Mouse (Mus musculus): ENCODE measurements at regions not wholly inside any gene's neighbourhood (a gene's known extent, or its start where the extent isn't known, plus 50 kb on each side); places are given as distances from the start of the nearest gene placed in this dataset.

GRCm38 (mm10) chr2:159950369-159950768 lies 383.6 kb downstream of the Gm826 start:
- TF ChIP-seq CTCF (IDR thresholded peaks at IDR 0.05; ENCODE audit: low read depth) = no peak
- DNase-seq (ENCODE audit: low spot score) = no peak
- Histone ChIP-seq H3K9ac (ENCODE audit: low read depth, low read length) (no peak overlapping the region), H3K27ac (no peak overlapping the region), H3K27me3 (ENCODE audit: insufficient read depth, low read length) (no peaks in the 10 kb centered on the region), H3K4me2 (ENCODE audit: low read length) (no peak overlapping the region), H3K9me3 (replicated peaks; ENCODE audit: low read length) (no peaks in the 10 kb centered on the region), H3K36me3 (ENCODE audit: insufficient read depth, low read length) (no peaks in the 10 kb centered on the region), H3K4me1 (replicated peaks; ENCODE audit: insufficient read depth, low read length) (no peaks in the 10 kb centered on the region), H3K4me3 (replicated peaks; ENCODE audit: low read depth, low read length) (no peak overlapping the region)
- WGBS = 71% methylated on average over 1 of the region's 1 CpGs
- no peak for ATAC-seq (replicated peaks; ENCODE audit: low FRiP score, low read depth)

- Histone ChIP-seq H3K4me3 (replicated peaks; ENCODE audit: low read depth, low read length) (no peak overlapping the region), H3K27me3 (ENCODE audit: insufficient read depth, low read length) (no peaks in the 10 kb centered on the region), H3K36me3 (ENCODE audit: insufficient read depth, low read length) (no peaks in the 10 kb centered on the region), H3K4me2 (ENCODE audit: low read length) (no peak overlapping the region), H3K9ac (ENCODE audit: low read depth, low read length) (no peak overlapping the region), H3K9me3 (replicated peaks; ENCODE audit: low read length) (no peaks in the 10 kb centered on the region), H3K27ac (no peak overlapping the region), H3K4me1 (replicated peaks; ENCODE audit: insufficient read depth, low read length) (no peaks in the 10 kb centered on the region)
- DNase-seq (ENCODE audit: low spot score) (no peak), ATAC-seq (replicated peaks; ENCODE audit: low FRiP score, low read depth) (no peak)
- no peak for TF ChIP-seq CTCF (IDR thresholded peaks at IDR 0.05; ENCODE audit: low read depth)
- WGBS = 87% methylated on average over 4 of the region's 4 CpGs
These were observed 384.9 kb downstream of the Gm826 start for GRCm38 (mm10) chr2:159949046-159949445.

GRCm38 (mm10) chr2:159930744-159931143 lies 403.2 kb downstream of the Gm826 start:
- no peaks in the 10 kb centered on the region for H3K4me1 ChIP-seq (replicated peaks; ENCODE audit: insufficient read depth, low read length)

GRCm38 (mm10) chr2:159889701-159890100 lies 444.3 kb downstream of the Gm826 start:
- Histone ChIP-seq H3K9me3 (replicated peaks; ENCODE audit: low read length) (no peaks in the 10 kb centered on the region), H3K4me1 (replicated peaks; ENCODE audit: insufficient read depth, low read length) (no peaks in the 10 kb centered on the region), H3K9ac (ENCODE audit: low read depth, low read length) (no peak overlapping the region), H3K27ac (no peak overlapping the region), H3K36me3 (ENCODE audit: insufficient read depth, low read length) (no peaks in the 10 kb centered on the region), H3K4me2 (ENCODE audit: low read length) (no peak overlapping the region), H3K27me3 (ENCODE audit: insufficient read depth, low read length) (no peaks in the 10 kb centered on the region), H3K4me3 (replicated peaks; ENCODE audit: low read depth, low read length) (no peak overlapping the region)
- ATAC-seq (replicated peaks; ENCODE audit: low FRiP score, low read depth) (no peak), DNase-seq (ENCODE audit: low spot score) (peak; percentile 12)
- no peak for TF ChIP-seq CTCF (IDR thresholded peaks at IDR 0.05; ENCODE audit: low read depth)
- WGBS = 38% methylated on average over 2 of the region's 2 CpGs

More at GRCm38 (mm10) chr2:159930744-159931143, 403.2 kb downstream of the Gm826 start:
- Histone ChIP-seq H3K4me2 (ENCODE audit: low read length) (no peak overlapping the region), H3K27me3 (ENCODE audit: insufficient read depth, low read length) (no peaks in the 10 kb centered on the region), H3K9ac (ENCODE audit: low read depth, low read length) (no peak overlapping the region), H3K27ac (no peak overlapping the region), H3K4me3 (replicated peaks; ENCODE audit: low read depth, low read length) (no peak overlapping the region), H3K9me3 (replicated peaks; ENCODE audit: low read length) (no peaks in the 10 kb centered on the region), H3K36me3 (ENCODE audit: insufficient read depth, low read length) (no peaks in the 10 kb centered on the region)
- 69% methylated on average over 2 of the region's 2 CpGs for WGBS
- no peak for DNase-seq (ENCODE audit: low spot score)
- no peak for TF ChIP-seq CTCF (IDR thresholded peaks at IDR 0.05; ENCODE audit: low read depth)
- ATAC-seq (replicated peaks; ENCODE audit: low FRiP score, low read depth) = no peak

- DNase-seq (ENCODE audit: low spot score) (no peak), ATAC-seq (replicated peaks; ENCODE audit: low FRiP score, low read depth) (no peak)
- TF ChIP-seq CTCF (IDR thresholded peaks at IDR 0.05; ENCODE audit: low read depth) = no peak
- no peak overlapping the region for H3K9ac ChIP-seq (ENCODE audit: low read depth, low read length)
- no peaks in the 10 kb centered on the region for H3K36me3 ChIP-seq (ENCODE audit: insufficient read depth, low read length)
- H3K27ac ChIP-seq = no peak overlapping the region
- no peak overlapping the region for H3K4me2 ChIP-seq (ENCODE audit: low read length)
- WGBS = 67% methylated on average over 6 of the region's 6 CpGs
- no peaks in the 10 kb centered on the region for H3K4me1 ChIP-seq (replicated peaks; ENCODE audit: insufficient read depth, low read length)
- H3K4me3 ChIP-seq (replicated peaks; ENCODE audit: low read depth, low read length) = no peak overlapping the region
- no peaks in the 10 kb centered on the region for H3K9me3 ChIP-seq (replicated peaks; ENCODE audit: low read length)
- no peaks in the 10 kb centered on the region for H3K27me3 ChIP-seq (ENCODE audit: insufficient read depth, low read length)
These were observed 449.0 kb downstream of the Gm826 start for GRCm38 (mm10) chr2:159884773-159885459.

- Histone ChIP-seq H3K27ac (no peak overlapping the region), H3K4me2 (ENCODE audit: low read length) (no peak overlapping the region), H3K4me3 (replicated peaks; ENCODE audit: low read depth, low read length) (no peak overlapping the region), H3K4me1 (replicated peaks; ENCODE audit: insufficient read depth, low read length) (no peaks in the 10 kb centered on the region), H3K36me3 (ENCODE audit: insufficient read depth, low read length) (no peaks in the 10 kb centered on the region), H3K27me3 (ENCODE audit: insufficient read depth, low read length) (no peaks in the 10 kb centered on the region), H3K9ac (ENCODE audit: low read depth, low read length) (no peak overlapping the region), H3K9me3 (replicated peaks; ENCODE audit: low read length) (no peaks in the 10 kb centered on the region)
- TF ChIP-seq CTCF (IDR thresholded peaks at IDR 0.05; ENCODE audit: low read depth) = no peak
- ATAC-seq (replicated peaks; ENCODE audit: low FRiP score, low read depth) (no peak), DNase-seq (ENCODE audit: low spot score) (no peak)
- WGBS = 53% methylated on average over 2 of the region's 2 CpGs
These were observed 467.0 kb downstream of the Gm826 start for GRCm38 (mm10) chr2:159866981-159867380.

GRCm38 (mm10) chr2:159866391-159866790 lies 467.6 kb downstream of the Gm826 start:
- H3K27me3 ChIP-seq (ENCODE audit: insufficient read depth, low read length) = no peaks in the 10 kb centered on the region
- no peak overlapping the region for H3K4me2 ChIP-seq (ENCODE audit: low read length)
- no peak for TF ChIP-seq CTCF (IDR thresholded peaks at IDR 0.05; ENCODE audit: low read depth)
- H3K4me1 ChIP-seq (replicated peaks; ENCODE audit: insufficient read depth, low read length) = no peaks in the 10 kb centered on the region
- 86% methylated on average over 1 of the region's 1 CpGs for WGBS
- DNase-seq (ENCODE audit: low spot score) (no peak), ATAC-seq (replicated peaks; ENCODE audit: low FRiP score, low read depth) (no peak)
- no peaks in the 10 kb centered on the region for H3K9me3 ChIP-seq (replicated peaks; ENCODE audit: low read length)
- H3K9ac ChIP-seq (ENCODE audit: low read depth, low read length) = no peak overlapping the region
- H3K27ac ChIP-seq = no peak overlapping the region
- H3K4me3 ChIP-seq (replicated peaks; ENCODE audit: low read depth, low read length) = no peak overlapping the region
- no peaks in the 10 kb centered on the region for H3K36me3 ChIP-seq (ENCODE audit: insufficient read depth, low read length)
